8 mouse cellular contexts compared by ENCODE assay signal in the genomic region with DNA sequence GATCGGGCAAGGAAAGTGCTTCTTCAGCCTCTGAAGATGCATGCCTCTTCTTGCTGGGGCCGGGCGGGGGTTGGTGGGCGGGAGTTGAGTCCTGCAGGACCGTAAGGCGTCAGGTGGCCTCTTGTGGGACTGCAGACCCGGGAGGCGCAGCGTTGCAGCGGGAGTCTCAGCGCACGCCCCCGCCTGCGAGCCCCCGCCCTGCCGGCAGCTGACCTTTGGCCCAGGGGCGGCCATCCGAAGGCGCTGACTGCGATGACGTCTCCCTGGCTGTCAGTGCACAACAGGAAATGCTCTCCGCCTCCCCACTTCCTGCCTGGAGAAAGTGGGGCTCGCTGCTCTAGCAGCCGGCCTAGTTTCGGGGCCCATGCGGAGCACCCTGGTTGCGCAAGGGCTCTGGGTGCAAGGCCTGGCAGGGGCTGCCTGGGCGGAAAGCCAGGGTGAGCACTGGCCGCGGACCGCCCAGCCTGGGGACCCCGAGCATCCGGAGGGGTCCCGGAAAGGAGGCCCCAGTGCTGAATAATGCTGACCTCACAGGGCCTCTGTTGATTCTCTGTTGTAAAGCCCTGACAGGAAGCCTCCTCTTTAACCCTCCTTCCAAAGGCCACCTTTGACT. TPM values are rescaled to one million over a fixed set of nuclear protein-coding genes. Genes with fewer than 3 reads are reported as not detected.
DNase-seq lines count a peak whose midpoint lies in the region; ATAC-seq and TF ChIP-seq lines count a peak whose summit lies in the region.

No protein-coding gene starts in this region.

- peaks cover 17% of the 10 kb centered on the region for H3K4me1 ChIP-seq in hindbrain, embryonic 15.5 days (replicated peaks)

- H3K9me3 ChIP-seq in hindbrain, embryonic 15.5 days, result no peaks in the 10 kb centered on the region

- H3K9ac ChIP-seq in hindbrain, embryonic 15.5 days, result peak overlapping the region; percentile 69

- TF ChIP-seq CTCF in left cerebral cortex, adult 2 months (IDR thresholded peaks at IDR 0.05), result no peak; the same call in 1 of the 2 replicates

- peak overlapping the region; percentile 72 for H3K4me2 ChIP-seq in hindbrain, embryonic 15.5 days

- intact Hi-C loops in left cerebral cortex, adult 2 months (cut with DNase I), result no loop called here

- 1% methylated on average over 34 of the region's 34 CpGs for WGBS in hindbrain, embryonic 15.5 days

- peak overlapping the region; percentile 70 for H3K4me3 ChIP-seq in hindbrain, embryonic 15.5 days
- peak overlapping the region; percentile 53 for H3K4me3 ChIP-seq in left cerebral cortex, adult 2 months

- no peaks in the 10 kb centered on the region for H3K36me3 ChIP-seq in hindbrain, embryonic 15.5 days

- H3K27ac ChIP-seq in hindbrain, embryonic 15.5 days (replicated peaks), result peak overlapping the region; percentile 77
- peak overlapping the region; percentile 91 for H3K27ac ChIP-seq in left cerebral cortex, adult 2 months

- DNase-seq in NIH3T3 (ENCODE audit: low read depth), result peak; percentile 31
- peak; percentile 61 to 67 for DNase-seq in cerebellum, postnatal 25 days
- DNase-seq in gastrocnemius, adult 18-20 months (ENCODE audit: low spot score), result peak; percentile 81
- DNase-seq in left cerebral cortex, adult 2 months (ENCODE audit: extremely low spot score in 1 of 2, low spot score in 2 of 2), result peak; percentile 67 to 71
- DNase-seq in lung, postnatal 4 days, result peak; percentile 85 to 90
- DNase-seq in retina, embryonic 14.5 days (ENCODE audit: low spot score), result peak; percentile 55
- peak; percentile 88 to 93 for DNase-seq in thymus, postnatal 36 days

- H3K27me3 ChIP-seq in hindbrain, embryonic 15.5 days, result no peaks in the 10 kb centered on the region

- peak; percentile 92 for ATAC-seq in hindbrain, embryonic 15.5 days (ENCODE audit: low FRiP score, low read depth)

RNA-seq across cellular contexts. Expression of gene Hivep2, which starts 17.0 kb away (rescaled TPM):
- total RNA-seq in gastrocnemius, adult 18-20 months (2021), result 10 to 100 TPM; 47.5 to 48.3 TPM
- polyA plus RNA-seq in hindbrain, embryonic 15.5 days (2015; fragmentation: Nextera tagmentation; extraction: Ambion mirVana), result 10.7 and 11.6 TPM in 2 replicates
- total RNA-seq in left cerebral cortex, adult 2 months (2021), result 100 to 1,000 TPM; 252 to 263 TPM

Comparison
In these comparisons a context has a peak if more than half of its experiments do, and no peak if none do; other contexts are left out.
1. Peak in every context shown above with its lines: DNase-seq, ATAC-seq, H3K4me3 ChIP-seq and H3K27ac ChIP-seq.
2. DNase-seq: peak in every context shown above with its lines; median percentile 90 in thymus, postnatal 36 days; 88 in lung, postnatal 4 days; 81 in gastrocnemius, adult 18-20 months; 69 in left cerebral cortex, adult 2 months; 64 in cerebellum, postnatal 25 days; 55 in retina, embryonic 14.5 days; 31 in NIH3T3.
3. RNA of gene Hivep2, which starts 17.0 kb away (total RNA-seq): 252 to 263 TPM in left cerebral cortex, adult 2 months; 47.5 to 48.3 TPM in gastrocnemius, adult 18-20 months; every median in the first group is over 4 times any median in the second.